Mouse (Mus musculus): ENCODE data around the gene Tas1r2. TPM values are rescaled to one million over a fixed set of nuclear protein-coding genes. Genes with fewer than 3 reads are reported as not detected.
A peak's percentile ranks its signal among the peaks of the same experiment; 100 is the strongest.

The Tas1r2 gene
- total RNA-seq (2021): not detected
- long read RNA-seq, experiment 1: 0 reads
- long read RNA-seq, experiment 2: 0 reads

GRCm38 (mm10) chr4:139653238-139653637 lies at the start of gene Tas1r2:
TSS of gene Tas1r2 (plus strand) at chr4:139653538.
- DNase-seq (ENCODE audit: low spot score in 2 of 2): no peak

- DNase-seq (ENCODE audit: low spot score in 2 of 2): no peak
Measured at GRCm38 (mm10) chr4:139605216-139605615, 48.1 kb upstream of the Tas1r2 start.

GRCm38 (mm10) chr4:139606732-139607131 lies 46.6 kb upstream of the Tas1r2 start:
- DNase-seq (ENCODE audit: low spot score in 2 of 2): no peak

- no peak for DNase-seq (ENCODE audit: low spot score in 2 of 2)
Measured at GRCm38 (mm10) chr4:139608975-139609374, 44.4 kb upstream of the Tas1r2 start.

- no peak for DNase-seq (ENCODE audit: low spot score in 2 of 2)
Measured at GRCm38 (mm10) chr4:139610954-139611353, 42.4 kb upstream of the Tas1r2 start.

- DNase-seq (ENCODE audit: low spot score in 2 of 2): peak; percentile 74 to 84
Measured at GRCm38 (mm10) chr4:139611542-139611953, 41.8 kb upstream of the Tas1r2 start.

- DNase-seq (ENCODE audit: low spot score in 2 of 2): no peak
Measured at GRCm38 (mm10) chr4:139614524-139615260, 38.6 kb upstream of the Tas1r2 start.

- DNase-seq (ENCODE audit: low spot score in 2 of 2): no peak
Measured at GRCm38 (mm10) chr4:139616276-139617000, 36.9 kb upstream of the Tas1r2 start.

- DNase-seq (ENCODE audit: low spot score in 2 of 2): no peak
Measured at GRCm38 (mm10) chr4:139617001-139617364, 36.4 kb upstream of the Tas1r2 start.

- no peak for DNase-seq (ENCODE audit: low spot score in 2 of 2)
Measured at GRCm38 (mm10) chr4:139619765-139620164, 33.6 kb upstream of the Tas1r2 start.

GRCm38 (mm10) chr4:139622373-139623282 lies 30.7 kb upstream of the Tas1r2 start, which contains the start of gene Aldh4a1:
TSS of gene Aldh4a1 (plus strand) at chr4:139622866.
- DNase-seq (ENCODE audit: low spot score in 2 of 2): peak; percentile 82 to 90

GRCm38 (mm10) chr4:139623434-139624115 lies 29.8 kb upstream of the Tas1r2 start:
- DNase-seq (ENCODE audit: low spot score in 2 of 2): no peak

- no peak for DNase-seq (ENCODE audit: low spot score in 2 of 2)
Measured at GRCm38 (mm10) chr4:139624116-139624489, 29.2 kb upstream of the Tas1r2 start.

- no peak for DNase-seq (ENCODE audit: low spot score in 2 of 2)
Measured at GRCm38 (mm10) chr4:139624706-139625105, 28.6 kb upstream of the Tas1r2 start.

- no peak for DNase-seq (ENCODE audit: low spot score in 2 of 2)
Measured at GRCm38 (mm10) chr4:139627361-139627760, 26.0 kb upstream of the Tas1r2 start.

GRCm38 (mm10) chr4:139630171-139630570 lies 23.2 kb upstream of the Tas1r2 start:
- DNase-seq (ENCODE audit: low spot score in 2 of 2): no peak

GRCm38 (mm10) chr4:139631141-139631540 lies 22.2 kb upstream of the Tas1r2 start:
- no peak for DNase-seq (ENCODE audit: low spot score in 2 of 2)

- DNase-seq (ENCODE audit: low spot score in 2 of 2): no peak
Measured at GRCm38 (mm10) chr4:139631569-139632253, 21.6 kb upstream of the Tas1r2 start.

GRCm38 (mm10) chr4:139632254-139632580 lies 21.1 kb upstream of the Tas1r2 start:
- DNase-seq (ENCODE audit: low spot score in 2 of 2): no peak

GRCm38 (mm10) chr4:139636373-139636772 lies 17.0 kb upstream of the Tas1r2 start:
- peak; percentile 70 to 82 for DNase-seq (ENCODE audit: low spot score in 2 of 2)
